Mouse (Mus musculus) cerebellum, adult 2 months (tissue): ENCODE data around the gene B3galt1.

Experiments used
- CTCF ChIP-seq: fragments of 200-500 bp; IDR thresholded peaks from 2 replicates; pipeline ENCODE4 v1.5.1; 2011; ENCODE audit warnings: low read depth, mild to moderate bottlenecking, control low read depth, low read length, moderate library complexity, borderline replicate concordance; ENCODE audit not compliant: insufficient read depth
- POLR2A ChIP-seq: fragments of 200-500 bp; IDR thresholded peaks from 2 replicates; pipeline ENCODE4 v1.6.1; 2011; ENCODE audit warnings: low read length, control low read depth, borderline replicate concordance; ENCODE audit not compliant: insufficient read depth

DNA sequence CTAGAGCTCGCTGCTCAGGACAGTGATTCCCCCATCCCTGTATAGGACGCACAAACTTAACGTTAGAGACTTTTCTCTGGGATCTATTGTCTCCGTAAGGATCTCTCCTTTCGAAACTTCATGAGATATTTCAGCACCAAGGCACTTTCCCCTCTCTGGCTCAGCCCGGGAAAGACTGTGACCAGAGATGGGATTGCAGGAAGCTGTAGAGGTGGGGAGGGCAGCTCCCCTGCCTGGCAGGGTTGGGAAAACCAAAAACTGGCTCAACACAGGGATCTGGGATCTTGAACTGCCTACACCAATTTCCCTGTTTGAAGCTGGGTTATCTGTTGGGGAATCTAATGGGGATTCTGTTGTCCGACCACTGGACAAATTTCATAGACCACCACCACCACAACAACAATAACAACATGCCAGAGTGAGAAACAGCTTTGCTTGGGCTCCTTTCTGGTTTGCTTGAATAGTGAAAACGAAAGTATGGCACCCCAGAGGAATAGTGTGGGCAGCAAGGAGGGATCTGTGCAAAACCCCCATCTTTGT is 1.5 kb downstream of the B3galt1 start:
- no peak for TF ChIP-seq CTCF
- TF ChIP-seq POLR2A: no peak
